Mouse (Mus musculus) cerebellum, postnatal 14 days (tissue): ENCODE measurements around the gene Krtap8-1.

Experiments
- DNase-seq, 2 experiments: peaks; one replicate each; pipeline ENCODE4 v3.0.0; 2021; ENCODE audit warnings: mixed read lengths in 2 of 2

Gene Krtap8-1

GRCm38 (mm10) chr16:89487852-89488251, at the start of gene Krtap8-1:
Krtap8-1 (minus strand) TSS chr16:89487952.
- no peak for DNase-seq

GRCm38 (mm10) chr16:89537349-89537748, 49.6 kb upstream of the Krtap8-1 start:
- no peak for DNase-seq

- DNase-seq, result no peak
These were observed 42.8 kb upstream of the Krtap8-1 start for GRCm38 (mm10) chr16:89530547-89530946.

- DNase-seq, result no peak
These were observed 42.1 kb upstream of the Krtap8-1 start for GRCm38 (mm10) chr16:89529846-89530245.

- no peak for DNase-seq
These were observed 40.6 kb upstream of the Krtap8-1 start for GRCm38 (mm10) chr16:89528380-89528779.

- DNase-seq, result no peak
These were observed 33.2 kb upstream of the Krtap8-1 start for GRCm38 (mm10) chr16:89520996-89521395.

- DNase-seq, result no peak
These were observed 32.8 kb upstream of the Krtap8-1 start for GRCm38 (mm10) chr16:89520555-89520954.

GRCm38 (mm10) chr16:89520091-89520490, 32.3 kb upstream of the Krtap8-1 start:
- DNase-seq, result no peak

GRCm38 (mm10) chr16:89517635-89518034, 29.9 kb upstream of the Krtap8-1 start:
- DNase-seq, result peak; percentile 65

GRCm38 (mm10) chr16:89513431-89513830, 25.7 kb upstream of the Krtap8-1 start:
- peak; percentile 64 to 73 for DNase-seq

GRCm38 (mm10) chr16:89508223-89508622, 20.5 kb upstream of the Krtap8-1 start, which contains the start of gene Krtap7-1:
Krtap7-1 (minus strand) TSS chr16:89508323.
- no peak for DNase-seq

GRCm38 (mm10) chr16:89503571-89503970, 15.8 kb upstream of the Krtap8-1 start:
- peak; percentile 18 to 22 for DNase-seq

- DNase-seq, result no peak
These were observed 14.1 kb upstream of the Krtap8-1 start for GRCm38 (mm10) chr16:89501870-89502269.

- DNase-seq, result no peak
These were observed 9.2 kb upstream of the Krtap8-1 start for GRCm38 (mm10) chr16:89497002-89497401.

- no peak for DNase-seq
These were observed 7.8 kb upstream of the Krtap8-1 start for GRCm38 (mm10) chr16:89495394-89496153.

- DNase-seq, result no peak
These were observed 10.0 kb downstream of the Krtap8-1 start for GRCm38 (mm10) chr16:89477679-89478314.

GRCm38 (mm10) chr16:89461189-89461588, 26.6 kb downstream of the Krtap8-1 start:
- peak in 1 of 2 experiments; percentile 3 for DNase-seq
